Mouse (Mus musculus) v-Abl transformed pro-B cells (cell line): ENCODE results near the gene Rexo2.

Experiments used
- in situ Hi-C, 2 experiments: fragments of 400-800 bp; cut with MboI; formaldehyde crosslinking; loops; one replicate each; pipeline ENCODE4 v1.15.1; 2025; ENCODE audit not compliant: unreplicated experiment in 2 of 2

Gene Rexo2

GRCm38 (mm10) chr9:48421561-48421960, 58.9 kb downstream of the Rexo2 start:
- in situ Hi-C loops = no loop called here

- in situ Hi-C loops = no loop called here
Observed at GRCm38 (mm10) chr9:48421029-48421428, 59.4 kb downstream of the Rexo2 start.

- in situ Hi-C loops = no loop called here
Observed at GRCm38 (mm10) chr9:48420437-48420836, 60.0 kb downstream of the Rexo2 start.

GRCm38 (mm10) chr9:48418829-48419228, 61.6 kb downstream of the Rexo2 start:
- in situ Hi-C loops = no loop called here
